Mouse (Mus musculus): ENCODE results near the gene Sorcs3.

The Sorcs3 gene

DNA sequence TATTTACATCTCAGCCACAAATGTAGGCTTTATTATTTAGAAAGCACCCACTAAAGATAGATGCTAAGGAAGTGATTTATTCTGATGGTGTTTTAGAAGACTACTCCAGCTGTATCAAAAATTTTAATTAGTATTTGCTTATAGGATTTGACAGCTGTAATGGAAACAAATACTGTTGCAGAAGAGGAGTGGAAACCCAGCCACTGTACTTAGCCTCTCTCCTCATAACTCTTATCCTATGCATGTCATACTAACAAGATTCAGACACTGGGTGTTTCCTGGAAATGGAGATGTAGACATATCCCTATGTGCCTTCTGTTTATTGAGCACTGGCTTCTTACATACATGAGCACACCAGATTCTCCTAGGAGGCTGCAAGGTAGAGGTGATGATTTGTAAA lies 338.5 kb downstream of the Sorcs3 start:
- no peak for DNase-seq

DNA sequence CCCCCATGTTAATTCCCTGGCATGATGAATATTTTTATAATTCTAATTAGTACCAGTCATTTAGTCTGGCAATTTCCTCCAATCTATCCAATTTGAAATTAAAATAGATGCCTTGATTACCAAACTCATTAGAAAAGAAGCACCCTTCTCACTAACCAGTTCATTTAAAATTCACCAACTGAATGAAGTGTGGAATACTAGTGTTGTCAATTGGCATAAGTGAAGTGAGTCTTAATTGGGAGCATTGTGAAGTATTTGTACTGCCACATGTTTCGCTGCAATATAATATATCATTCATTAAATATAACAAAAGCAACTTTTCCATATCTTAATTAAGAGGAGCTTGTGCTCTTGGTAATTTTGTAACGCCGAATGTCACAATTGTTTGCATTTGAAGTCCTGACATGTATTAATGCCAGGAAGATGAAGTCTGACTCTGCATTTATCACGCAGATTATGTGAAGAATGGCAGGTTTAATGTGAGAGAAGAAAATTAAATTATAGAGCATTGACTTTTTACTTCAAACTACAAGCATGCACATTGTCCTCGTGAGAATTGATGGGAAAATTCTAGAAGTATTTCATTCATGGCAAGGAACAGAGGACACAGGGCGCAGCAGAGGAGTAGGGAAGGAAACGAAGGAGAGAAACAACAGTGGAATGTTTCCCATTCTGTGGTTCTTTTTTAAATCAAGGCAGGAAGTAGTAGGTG lies 339.8 kb downstream of the Sorcs3 start:
- DNase-seq, result no peak

DNA sequence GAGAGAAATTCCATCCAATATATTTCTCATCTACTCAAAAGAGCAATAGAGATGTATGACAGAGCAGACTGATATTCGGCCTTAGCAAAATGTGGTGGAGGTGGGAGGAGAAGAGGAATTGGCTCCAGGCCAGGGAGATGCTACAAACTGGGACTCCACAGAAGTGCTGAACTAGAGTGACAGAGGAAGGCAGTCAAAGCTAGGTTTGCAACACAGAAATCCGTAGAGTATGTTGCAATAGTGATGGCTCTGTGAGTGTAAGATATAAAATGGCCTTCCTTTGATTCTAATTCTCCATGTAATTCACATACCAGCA lies 340.3 kb downstream of the Sorcs3 start:
- DNase-seq, result no peak

DNA sequence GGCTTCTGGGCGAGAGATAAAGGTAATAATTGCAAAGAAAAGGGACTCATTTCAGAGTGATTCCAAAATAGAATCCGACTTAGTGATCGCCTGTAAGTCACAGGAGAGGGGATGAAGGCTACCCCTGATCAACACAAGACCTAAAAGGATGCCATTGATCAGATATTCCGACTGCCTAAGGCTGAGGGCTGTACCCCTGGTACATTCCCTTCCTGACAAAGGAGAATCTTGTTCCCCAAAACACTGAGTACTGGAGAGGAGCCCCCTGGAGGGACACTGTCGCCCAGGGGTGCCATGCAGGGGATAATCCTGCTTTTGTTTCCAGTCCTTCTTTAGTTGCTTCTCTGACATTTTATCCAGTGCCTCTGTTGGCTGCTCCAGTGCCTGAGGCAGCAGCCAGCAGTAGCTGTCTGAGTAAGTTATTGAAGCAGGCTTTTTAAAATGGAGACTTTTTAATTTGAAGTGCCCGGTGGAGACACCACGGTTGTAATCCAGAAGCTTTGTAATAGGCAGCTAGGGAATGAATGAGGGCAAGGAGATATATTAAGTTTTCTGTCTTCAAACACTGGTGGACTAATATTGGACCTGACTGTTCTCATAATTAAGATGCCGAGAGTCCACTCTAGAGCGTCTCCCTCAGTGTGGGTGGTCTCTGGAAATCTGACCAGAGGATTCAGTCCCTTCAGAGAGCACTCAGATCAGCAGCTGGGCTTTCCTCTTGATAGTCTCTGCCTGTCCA lies 342.5 kb downstream of the Sorcs3 start:
- no peak for DNase-seq

DNA sequence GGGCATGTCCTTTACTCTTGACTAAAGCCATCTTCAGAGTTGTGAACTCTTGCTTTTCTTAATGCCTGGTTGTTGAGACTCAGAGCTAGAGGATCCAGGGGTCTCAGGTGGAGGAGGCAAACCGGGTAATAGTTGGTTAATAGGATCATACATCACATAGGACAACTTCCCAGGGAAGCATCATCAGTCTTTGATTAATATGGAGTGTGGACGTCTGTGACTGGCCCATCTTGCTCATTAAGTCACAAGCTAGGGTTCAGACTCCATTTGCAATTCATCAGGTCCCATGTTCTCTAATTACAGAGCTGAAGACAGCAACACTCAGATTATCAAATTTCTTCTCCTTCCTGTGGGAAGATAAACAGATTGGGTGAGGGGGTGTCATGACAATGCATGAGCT lies 353.6 kb downstream of the Sorcs3 start:
- no peak for DNase-seq

DNA sequence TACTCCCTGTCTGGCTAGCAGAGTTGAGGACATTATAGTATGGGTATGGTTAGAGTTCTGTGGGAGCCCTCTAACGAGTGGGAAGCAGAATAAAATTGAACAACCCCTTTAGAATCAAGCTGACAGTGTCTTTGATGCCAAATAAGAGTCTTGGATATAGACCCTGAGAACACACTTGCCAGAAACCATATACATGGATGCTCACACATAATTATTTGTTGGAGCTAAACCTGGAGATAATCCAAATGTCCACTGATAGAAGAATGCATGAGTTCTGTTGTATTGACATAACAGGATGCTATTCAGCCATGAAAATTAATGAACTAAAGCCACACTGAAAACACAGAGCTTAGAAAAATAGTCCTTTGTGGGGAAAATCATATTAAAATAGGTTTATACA lies 369.9 kb downstream of the Sorcs3 start:
- DNase-seq, result no peak

DNA sequence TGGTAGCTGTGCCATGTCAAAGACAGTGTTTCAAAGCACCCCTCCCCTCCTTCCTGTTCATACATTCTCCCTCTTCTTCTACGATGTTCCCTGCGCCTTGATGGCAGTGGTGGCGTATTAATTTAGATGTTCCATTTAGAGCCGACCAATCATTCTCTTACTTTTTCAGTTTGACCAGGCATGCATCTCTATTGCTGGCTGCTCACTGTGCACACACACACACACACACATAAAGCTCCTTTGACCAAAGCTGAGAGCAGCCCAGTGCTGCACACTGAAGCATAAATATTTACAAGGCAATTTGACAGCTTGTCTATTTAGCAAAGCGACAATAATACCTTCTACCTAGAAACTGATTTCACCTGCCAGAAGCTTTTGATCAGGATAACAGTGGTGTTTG lies 371.3 kb downstream of the Sorcs3 start:
- no peak for DNase-seq

DNA sequence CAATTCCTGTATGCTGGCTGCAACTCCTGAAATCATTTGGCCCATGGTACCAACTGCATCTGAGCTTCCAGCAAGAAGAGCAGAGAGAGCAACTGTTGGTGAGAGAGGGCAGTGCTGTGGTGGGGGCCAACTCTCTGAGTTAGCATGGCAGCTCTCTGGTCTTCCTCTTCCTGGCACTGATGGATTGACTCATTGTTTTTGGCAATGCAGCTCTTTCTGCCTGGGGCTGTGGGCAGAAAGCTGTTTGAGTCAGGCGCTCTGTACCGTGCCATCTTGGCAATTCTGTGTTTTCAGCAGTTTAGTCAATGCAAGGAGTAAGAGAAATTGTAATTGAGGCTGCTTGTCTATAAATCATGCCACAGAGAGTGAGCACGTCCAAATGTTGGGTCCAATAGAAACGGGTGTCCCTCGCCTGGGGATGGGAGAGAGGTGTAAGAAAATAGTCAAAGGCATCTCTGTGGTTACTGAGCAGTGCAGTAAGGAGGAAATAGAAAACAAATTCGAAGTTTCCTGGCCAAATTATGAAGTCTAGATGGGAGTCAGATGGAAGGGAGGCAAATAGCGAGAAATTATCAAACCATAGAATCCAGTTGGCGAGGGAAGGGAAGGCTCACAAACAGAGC lies 379.2 kb downstream of the Sorcs3 start:
- no peak for DNase-seq

DNA sequence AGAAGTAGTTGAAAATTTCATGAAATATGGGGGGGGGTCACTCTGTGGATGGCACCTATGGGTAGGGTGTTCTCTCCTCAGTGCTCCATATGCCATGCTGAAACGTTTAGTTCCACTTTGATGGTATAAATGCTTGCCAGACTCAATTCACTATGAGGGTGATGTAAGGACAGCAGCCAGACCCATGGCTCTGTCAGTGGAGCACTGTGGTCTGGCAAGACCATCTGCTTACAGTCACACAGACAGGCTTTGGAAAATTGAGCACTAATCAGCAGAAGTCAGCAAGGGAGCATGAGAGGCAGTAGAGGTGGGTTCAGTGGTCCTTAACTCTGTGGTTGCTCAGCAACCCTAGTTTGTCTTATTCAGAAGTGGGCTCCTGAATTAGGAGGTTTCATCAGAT lies 411.1 kb downstream of the Sorcs3 start:
- DNase-seq, result no peak

DNA sequence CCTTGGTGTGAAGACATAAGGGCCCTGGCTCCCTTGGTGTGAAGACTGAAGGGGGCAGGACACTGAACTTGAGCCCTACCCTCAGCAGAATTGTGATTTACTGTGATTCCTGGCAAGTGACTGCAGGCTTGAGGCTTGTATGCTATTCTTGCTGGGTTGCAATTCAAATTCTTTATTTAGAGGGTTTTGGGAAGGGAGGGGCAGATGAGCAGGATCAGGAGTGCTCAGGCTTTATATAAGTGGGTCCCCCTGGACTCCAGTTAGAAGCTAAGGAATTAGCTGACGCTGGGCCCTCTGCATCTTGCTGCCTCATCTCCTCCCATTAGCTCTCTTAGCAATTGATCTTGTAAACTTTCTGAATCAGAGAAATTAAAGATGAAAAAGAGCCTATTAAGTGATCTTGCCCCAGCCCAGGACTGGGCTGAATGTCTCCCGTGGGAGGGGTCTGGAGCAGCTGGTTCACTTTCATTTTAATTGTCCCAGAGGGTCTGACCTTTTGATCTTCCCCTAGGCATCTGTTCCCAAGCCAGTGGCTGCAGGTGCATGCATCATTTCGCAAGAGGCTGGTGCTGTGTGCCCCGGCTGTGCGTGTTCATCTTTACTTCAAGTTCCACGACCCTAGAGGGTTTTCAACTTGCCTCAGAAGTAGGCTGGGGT lies 425.0 kb downstream of the Sorcs3 start:
- DNase-seq, result no peak

DNA sequence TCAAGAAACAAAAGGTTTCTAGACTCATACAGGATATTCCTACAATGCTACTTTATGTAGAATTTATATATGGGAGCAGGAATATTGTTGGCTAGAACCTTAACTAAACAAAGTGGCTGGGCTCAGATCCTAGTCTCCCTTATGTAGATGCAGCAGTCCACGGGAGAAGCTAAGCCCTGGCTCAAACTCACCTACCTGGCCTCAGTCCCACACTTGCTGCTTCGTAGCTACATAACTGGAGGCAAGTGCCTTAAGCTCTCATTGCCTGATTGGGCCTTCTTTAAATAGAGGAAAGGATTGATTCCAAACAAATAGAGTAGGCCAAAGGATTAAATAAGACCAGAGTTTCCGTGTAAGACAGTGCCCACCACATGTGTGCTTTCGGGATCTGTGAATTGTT lies 436.7 kb downstream of the Sorcs3 start:
- DNase-seq, result no peak

DNA sequence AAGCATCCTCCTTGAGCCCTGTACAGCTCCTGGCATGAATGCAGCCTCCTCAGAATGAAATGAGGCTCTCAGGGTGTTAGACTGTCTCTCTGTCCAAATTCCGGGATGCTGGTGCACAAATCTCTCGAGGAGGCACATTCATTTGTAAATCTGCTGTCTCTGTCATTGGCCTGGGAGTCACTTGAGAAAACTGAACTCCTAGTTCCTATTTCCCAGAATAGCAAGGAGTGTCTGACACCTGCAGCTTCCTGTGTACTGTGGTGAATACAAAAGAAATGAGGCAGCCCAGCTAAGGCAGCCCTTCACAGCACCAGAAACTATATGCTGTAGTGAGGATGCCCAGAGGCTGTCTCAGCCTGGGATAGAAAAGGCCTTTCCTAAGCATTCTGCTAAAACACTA lies 444.1 kb downstream of the Sorcs3 start:
- DNase-seq, result no peak

DNA sequence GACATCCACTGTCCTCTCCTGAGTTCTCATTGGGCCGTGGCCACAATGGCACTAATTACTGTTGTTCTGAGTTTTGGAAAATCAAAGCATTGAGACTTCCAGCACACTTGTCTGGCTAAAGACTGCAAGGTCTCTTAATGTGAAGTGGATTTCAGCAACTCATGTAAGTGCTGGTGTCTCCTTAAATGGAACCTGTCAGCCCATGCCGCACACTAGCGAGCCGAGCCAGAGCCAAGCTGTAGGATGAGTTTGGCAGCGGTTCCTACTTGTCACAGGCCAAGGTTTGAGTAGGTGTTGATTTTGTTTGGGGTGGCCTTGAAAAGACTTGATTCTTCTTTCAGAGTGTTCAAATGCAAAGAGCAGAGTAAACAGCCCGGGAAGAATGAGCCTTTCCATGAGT lies 445.8 kb downstream of the Sorcs3 start:
- peak; percentile 1 for DNase-seq

DNA sequence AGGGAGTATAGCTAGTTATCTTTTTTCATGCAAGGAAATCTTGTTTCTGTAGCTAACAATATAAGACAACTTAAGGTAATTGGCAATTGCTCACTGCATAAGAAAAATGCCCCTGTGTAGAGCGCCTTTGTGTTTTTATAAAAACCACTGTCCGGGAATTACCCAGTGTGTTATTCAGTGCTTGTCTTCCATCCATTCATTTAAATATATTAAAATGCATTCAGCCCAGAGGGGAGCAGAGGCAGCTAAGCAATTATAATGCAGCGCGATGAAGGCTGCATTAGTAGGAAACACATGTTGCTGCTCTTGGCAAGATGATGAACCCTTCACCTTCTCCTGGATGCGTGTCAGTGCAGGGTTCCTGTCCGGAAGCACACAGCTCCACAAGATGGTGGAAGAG lies 454.4 kb downstream of the Sorcs3 start:
- DNase-seq, result no peak

DNA sequence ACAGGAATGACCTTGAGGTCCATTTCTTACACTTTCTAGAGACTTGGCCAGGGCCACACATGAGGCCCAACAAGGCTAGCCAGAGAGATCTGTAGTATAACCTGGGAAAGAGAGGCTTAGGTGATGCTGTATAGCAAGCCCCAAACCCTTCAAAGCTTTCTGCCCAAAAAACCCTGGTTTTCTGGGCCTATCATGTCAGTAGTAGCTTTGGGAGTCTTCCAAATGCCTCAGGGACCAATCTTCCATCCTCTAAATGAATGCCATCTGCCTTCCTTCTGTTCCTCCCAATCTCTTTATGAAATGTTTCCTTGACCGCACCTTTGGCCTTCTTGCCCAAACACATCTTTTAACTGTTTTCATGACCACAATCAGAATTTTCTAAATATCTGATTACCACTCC lies 474.1 kb downstream of the Sorcs3 start:
- DNase-seq, result no peak

DNA sequence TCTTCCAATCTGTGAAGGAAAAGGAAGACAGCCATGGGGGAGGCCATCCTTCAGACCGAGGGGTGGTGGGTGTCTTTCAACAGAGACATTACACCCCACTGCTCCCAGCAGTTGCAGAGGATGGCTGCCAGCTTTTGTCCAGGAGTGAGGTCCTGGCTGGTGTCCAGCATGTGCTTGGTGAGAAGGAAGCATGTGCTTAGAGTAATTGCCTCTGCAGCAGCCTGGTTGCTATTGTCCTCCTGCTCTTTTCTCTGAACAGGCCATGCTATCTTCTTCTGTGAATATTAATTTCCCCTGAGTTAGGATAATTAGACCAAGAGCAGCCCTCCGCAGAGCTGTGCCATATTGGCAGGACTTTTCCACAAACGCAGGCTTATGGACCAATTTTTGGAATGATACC lies 476.7 kb downstream of the Sorcs3 start:
- no peak for DNase-seq

DNA sequence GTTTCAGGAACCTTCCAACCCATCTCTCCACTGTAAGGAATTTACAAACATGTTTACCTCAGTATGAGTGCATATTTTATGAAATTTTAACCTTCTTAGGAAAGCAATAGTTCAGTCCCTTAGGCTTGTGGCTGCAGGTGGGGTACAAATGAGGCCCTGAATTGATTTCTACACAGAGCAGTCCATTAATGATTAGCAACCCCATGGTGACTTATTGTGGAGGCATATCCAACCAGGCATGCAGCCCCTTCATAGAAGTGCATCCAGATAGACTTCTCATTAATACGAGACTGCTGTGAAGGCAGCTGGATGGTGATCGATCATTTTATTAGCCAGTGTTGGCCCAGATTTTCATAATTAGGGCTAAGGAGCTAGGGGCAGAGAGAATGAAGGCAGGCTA lies 480.5 kb downstream of the Sorcs3 start:
- no peak for DNase-seq

DNA sequence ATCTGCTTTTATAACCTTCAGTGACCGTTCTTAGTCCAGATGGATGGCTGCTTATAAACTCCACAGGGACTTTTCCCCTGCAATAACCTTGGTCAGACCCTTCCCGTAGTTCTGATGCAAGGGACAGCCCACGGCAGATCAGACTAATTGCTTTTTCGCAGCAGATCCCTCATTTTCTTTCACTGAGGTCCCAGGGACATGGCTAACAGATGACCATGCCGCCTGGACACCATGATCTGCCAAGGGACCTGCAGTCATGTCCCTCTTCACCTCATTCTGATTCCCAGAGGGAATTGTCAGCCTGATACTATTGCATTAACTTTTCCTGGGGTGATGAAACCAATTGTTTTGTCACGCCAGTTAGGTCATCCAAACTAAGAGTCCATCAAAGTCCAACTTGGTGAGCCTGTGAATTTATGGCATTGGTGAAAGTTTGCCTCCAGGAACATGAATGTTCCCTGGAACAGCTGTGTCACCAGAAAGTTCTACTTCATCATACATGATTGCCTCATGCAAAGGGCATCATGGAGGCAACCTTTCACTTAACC lies 494.4 kb downstream of the Sorcs3 start:
- no peak for DNase-seq

DNA sequence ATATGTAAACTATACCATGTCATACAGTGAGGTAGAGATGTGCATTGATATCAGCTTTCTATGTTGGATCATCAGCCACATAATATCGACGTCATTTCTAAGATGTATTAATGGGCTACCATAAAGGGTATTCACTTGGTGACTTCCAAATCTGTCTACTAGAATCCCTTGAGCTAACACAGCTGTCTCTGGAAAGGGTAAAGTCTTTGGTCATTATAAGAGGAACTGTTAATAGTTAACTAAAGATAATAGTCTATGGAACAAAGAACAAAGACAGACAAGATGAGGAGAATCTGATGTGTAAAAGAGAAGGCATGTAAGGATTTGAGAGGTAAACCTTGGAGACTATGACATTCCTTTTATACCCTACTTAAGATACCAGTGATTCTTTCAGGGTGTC lies 497.9 kb downstream of the Sorcs3 start:
- no peak for DNase-seq

DNA sequence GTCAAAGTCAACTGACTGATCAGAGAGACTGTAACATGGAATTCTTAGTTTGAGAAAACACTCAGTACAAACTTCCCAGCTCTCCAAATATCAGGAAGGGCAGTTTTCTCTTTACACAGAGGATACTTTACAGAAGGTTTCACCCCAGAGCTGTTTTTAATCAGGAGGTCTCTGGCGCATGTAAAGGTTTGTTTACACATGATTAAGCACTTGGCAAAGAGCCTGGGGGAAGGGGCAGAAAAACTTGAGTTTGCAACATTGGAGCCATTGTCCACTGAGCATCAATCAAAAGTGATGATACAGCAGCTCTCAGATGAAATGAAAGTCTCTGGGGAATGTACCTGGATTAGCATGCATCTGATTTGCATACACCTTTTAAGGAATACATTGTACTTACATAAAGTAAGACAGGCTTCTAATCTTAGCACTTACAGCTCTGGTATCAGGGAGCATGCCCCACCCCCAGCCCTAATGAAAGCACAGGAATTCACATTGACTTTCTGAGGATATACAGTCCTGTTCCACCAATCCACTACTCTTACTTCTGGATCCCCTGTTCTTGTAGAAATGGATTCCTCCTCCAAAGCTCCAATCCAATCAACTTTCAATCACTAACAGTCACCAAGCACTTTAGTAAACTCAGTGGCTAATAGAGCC lies 500.6 kb downstream of the Sorcs3 start:
- no peak for DNase-seq

DNA sequence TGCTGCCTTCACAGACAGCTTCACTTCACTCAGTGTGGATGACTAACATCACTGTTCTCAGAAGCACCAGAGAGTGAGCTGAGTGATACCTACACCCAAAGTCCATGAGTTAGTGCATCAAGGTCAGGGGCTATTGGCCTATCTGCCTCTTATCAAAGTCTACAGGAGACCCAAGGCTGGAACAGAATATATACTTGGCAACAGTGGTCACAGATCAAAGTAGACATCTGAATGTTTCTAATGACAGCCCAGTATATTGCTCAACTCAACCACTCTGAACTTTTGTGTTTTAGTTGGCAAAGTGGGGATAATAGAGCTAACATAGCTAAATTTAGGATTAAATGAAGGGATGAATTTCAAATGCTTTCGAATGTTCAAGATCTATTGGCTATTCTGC lies 501.1 kb downstream of the Sorcs3 start:
- DNase-seq, result no peak

DNA sequence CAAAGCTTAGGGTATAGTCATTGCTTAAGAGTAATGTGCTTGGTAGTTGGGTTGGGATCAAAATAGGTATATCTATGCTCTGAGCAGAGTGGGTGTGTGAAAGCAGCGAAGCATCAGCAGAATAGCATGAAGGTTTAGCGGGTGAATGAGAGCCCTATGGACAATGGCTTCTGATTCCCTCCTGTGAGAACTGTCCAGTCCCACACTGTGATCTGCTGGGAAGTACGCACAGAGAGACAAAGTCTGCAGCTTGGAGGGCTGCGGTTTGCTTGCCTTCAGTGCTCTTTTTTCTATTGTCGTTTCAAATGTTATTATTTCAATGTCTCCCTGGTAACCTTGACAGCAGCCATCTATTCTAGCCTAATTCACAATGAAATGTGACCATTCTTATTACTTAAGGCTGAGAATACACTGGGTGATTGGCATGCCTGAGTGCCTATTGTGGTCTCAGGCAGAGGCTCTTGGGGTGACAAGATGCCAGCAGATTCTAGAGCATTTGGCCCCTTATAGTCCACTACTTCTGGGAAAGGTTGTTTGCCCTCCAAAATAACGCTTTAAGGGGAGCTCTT lies 520.1 kb downstream of the Sorcs3 start:
- no peak for DNase-seq

DNA sequence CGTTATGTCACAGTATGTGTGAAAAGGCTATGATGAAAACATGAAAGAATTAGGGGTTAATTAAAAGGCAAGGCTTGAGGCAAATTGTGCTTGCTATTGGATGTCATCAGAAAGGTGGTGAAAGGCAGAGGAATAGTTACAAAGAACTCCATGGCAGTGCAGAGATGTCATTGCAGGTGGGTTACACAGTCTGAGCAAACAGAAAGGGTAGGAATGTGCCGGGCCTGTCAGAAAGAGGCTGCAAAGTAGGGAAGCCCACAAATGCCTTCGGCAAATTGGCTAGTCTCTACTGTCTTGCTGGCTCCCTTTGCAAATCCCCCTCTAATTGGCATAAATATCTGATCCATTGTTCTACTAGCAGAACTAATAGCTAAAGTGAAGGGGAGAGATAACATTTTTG lies 521.2 kb downstream of the Sorcs3 start:
- no peak for DNase-seq

Measured in lung, postnatal 36 days (tissue).